Mouse (Mus musculus): ENCODE data around the gene Serpine1. TPM values are rescaled to one million over a fixed set of nuclear protein-coding genes. Genes with fewer than 3 reads are reported as not detected.

The Serpine1 gene
- total and polyA plus RNA-seq, 3 experiments, result 0.04 to 0.11 TPM; not detected in 1

GRCm38 (mm10) chr5:137107670-137108069 lies 35.6 kb upstream of the Serpine1 start:
- Histone ChIP-seq H3K27me3 (ENCODE audit: control insufficient read depth in 1 of 2, insufficient read depth in 2 of 2, low read length in 2 of 2) (no peaks in the 10 kb centered on the region), H3K36me3 (ENCODE audit: control insufficient read depth in 1 of 2, insufficient read depth in 2 of 2, low read length in 2 of 2) (peaks cover 0 to 10% of the 10 kb centered on the region in 2 experiments; a peak in 3 of 4 replicates), H3K79me2 (ENCODE audit: control insufficient read depth, insufficient read depth, low read length, poor library complexity) (peaks cover 1% of the 10 kb centered on the region), H3K27ac (ENCODE audit: control insufficient read depth, low read depth, low read length) (no peak overlapping the region), H3K4me1 (ENCODE audit: control insufficient read depth in 1 of 2, insufficient read depth in 2 of 2, low read length in 2 of 2) (peaks cover 6 to 16% of the 10 kb centered on the region in 2 experiments; a peak in 3 of 4 replicates), H3K4me3 (ENCODE audit: control insufficient read depth in 1 of 2, insufficient read depth in 1 of 2, low read depth in 2 of 2, low read length in 2 of 2) (no peak overlapping the region), H3K9ac (ENCODE audit: control insufficient read depth, low read depth, low read length, poor library complexity, severe bottlenecking) (no peak overlapping the region), H3K9me3 (replicated peaks; ENCODE audit: insufficient read depth, low read length) (no peaks in the 10 kb centered on the region)
- TF ChIP-seq MEF2A (IDR thresholded peaks at IDR 0.05; ENCODE audit: extremely low read depth, insufficient replicate concordance, low read depth, low read length, poor library complexity, severe bottlenecking), result no peak
- no peak for TF ChIP-seq JUND (IDR thresholded peaks at IDR 0.05; ENCODE audit: low read depth, low read length)
- no peak for TF ChIP-seq E2F4 (IDR thresholded peaks at IDR 0.05; ENCODE audit: borderline replicate concordance, low read depth, low read length)
- no peak for TF ChIP-seq SMC3 (IDR thresholded peaks at IDR 0.05; ENCODE audit: low read depth, low read length)
- no peak for TF ChIP-seq UBTF (IDR thresholded peaks at IDR 0.05; ENCODE audit: borderline replicate concordance, insufficient read depth, low read depth, low read length)
- no peak for TF ChIP-seq CTCF (IDR thresholded peaks at IDR 0.05 in 2 of 3, conservative IDR thresholded peaks at IDR 0.05 in 1 of 3; ENCODE audit: control insufficient read depth in 1 of 3, insufficient read depth in 1 of 3, low read depth in 2 of 3, low read length in 3 of 3, poor library complexity in 1 of 3, severe bottlenecking in 1 of 3)
- no peak for TF ChIP-seq MYB (IDR thresholded peaks at IDR 0.05; ENCODE audit: low read depth, low read length)
- TF ChIP-seq USF2 (IDR thresholded peaks at IDR 0.05; ENCODE audit: borderline replicate concordance in 1 of 2, insufficient read depth in 1 of 2, low read depth in 1 of 2, low read length in 2 of 2), result no peak
- no peak for TF ChIP-seq HCFC1 (IDR thresholded peaks at IDR 0.05; ENCODE audit: low read depth, low read length)
- TF ChIP-seq MAZ (IDR thresholded peaks at IDR 0.05; ENCODE audit: low read depth, low read length), result no peak
- no peak for TF ChIP-seq ZMIZ1 (IDR thresholded peaks at IDR 0.05; ENCODE audit: low read depth, low read length)
- TF ChIP-seq ZC3H11A (IDR thresholded peaks at IDR 0.05; ENCODE audit: low read depth, low read length), result no peak
- no peak for TF ChIP-seq BHLHE40 (IDR thresholded peaks at IDR 0.05; ENCODE audit: borderline replicate concordance, low read depth, low read length)
- TF ChIP-seq RCOR1 (IDR thresholded peaks at IDR 0.05; ENCODE audit: low read depth, low read length), result no peak
- TF ChIP-seq TBP (IDR thresholded peaks at IDR 0.05; ENCODE audit: low read depth, low read length), result no peak
- no peak for TF ChIP-seq POLR2A (IDR thresholded peaks at IDR 0.05; ENCODE audit: control insufficient read depth in 1 of 2, insufficient read depth in 1 of 2, low read depth in 1 of 2, low read length in 2 of 2, poor library complexity in 1 of 2)
- TF ChIP-seq ZKSCAN1 (IDR thresholded peaks at IDR 0.05; ENCODE audit: low read depth, low read length), result no peak
- no peak for TF ChIP-seq MAFK (IDR thresholded peaks at IDR 0.05; ENCODE audit: borderline replicate concordance, low read depth, low read length)
- TF ChIP-seq POLR2AphosphoS2 (IDR thresholded peaks at IDR 0.05; ENCODE audit: low read length), result no peak
- TF ChIP-seq NRF1 (IDR thresholded peaks at IDR 0.05; ENCODE audit: insufficient read depth, low read depth, low read length, poor library complexity, severe bottlenecking), result no peak
- no peak for DNase-seq (ENCODE audit: low read depth, low spot score)

Measured in MEL (cell line).